Mouse (Mus musculus): ENCODE measurements around the gene Prpf38b.

DNA sequence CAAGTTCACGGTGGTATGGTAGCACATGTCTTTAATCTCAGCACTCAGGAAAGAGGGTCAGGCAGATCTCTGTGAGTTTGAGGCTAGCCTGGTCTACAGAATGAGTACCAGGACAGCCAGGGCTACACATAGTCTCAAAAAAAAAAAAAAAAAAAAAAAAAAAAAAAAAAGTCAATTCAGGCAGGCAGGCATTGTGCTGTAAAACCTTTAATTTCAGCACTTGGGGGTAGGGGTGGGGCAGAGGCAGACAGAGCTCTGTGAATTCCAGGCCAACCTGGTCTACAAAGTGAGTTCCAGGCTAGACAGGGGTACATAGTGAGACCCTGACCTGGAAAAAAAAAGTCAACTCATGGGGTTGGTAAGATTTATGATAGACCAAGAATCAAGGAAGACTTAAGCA lies 53.8 kb downstream of the Prpf38b start:
- TF ChIP-seq POLR2A (IDR thresholded peaks at IDR 0.05; ENCODE audit: borderline replicate concordance, low read depth, low read length) (no peak), CTCF (IDR thresholded peaks at IDR 0.05; ENCODE audit: low read depth, low read length) (no peak)

Data from bone marrow macrophage, adult 2 months (primary cell).